Mouse (Mus musculus): ENCODE data around the gene Tex14. TPM values are rescaled to one million over a fixed set of nuclear protein-coding genes. Genes with fewer than 3 reads are reported as not detected.
A peak's percentile ranks its signal among the peaks of the same experiment; 100 is the strongest.
"Not testable (repeated sequence)": the region's sequence is repeated elsewhere in the genome, so short reads cannot be mapped to it uniquely, and the experiment has no call there.

The Tex14 gene
- polyA plus RNA-seq, 1 experiment = 0.55 TPM

GRCm38 (mm10) chr11:87448476-87449199, 43.8 kb downstream of the Tex14 start:
- not testable (repeated sequence) for DNase-seq; H3K4me1 ChIP-seq (replicated peaks; ENCODE audit: control insufficient read depth, insufficient read depth, low read length); H3K36me3 ChIP-seq (ENCODE audit: control insufficient read depth, insufficient read depth, low read length); H3K27me3 ChIP-seq (ENCODE audit: control insufficient read depth, insufficient read depth, low read length); H3K27ac ChIP-seq (ENCODE audit: control insufficient read depth, insufficient read depth, low read length)
- peak overlapping the region; percentile 50 for H3K4me3 ChIP-seq (ENCODE audit: control insufficient read depth, insufficient read depth, low read length)
- 0% methylated on average over 6 of the region's 32 CpGs for WGBS
- TF ChIP-seq POLR2A (IDR thresholded peaks at IDR 0.05; ENCODE audit: control insufficient read depth, extremely low read depth, insufficient read depth, low read length, poor library complexity) = 0 out of 2 replicates have a peak, but pooled peaks have one; percentile 49

- H3K36me3 ChIP-seq (ENCODE audit: control insufficient read depth, insufficient read depth, low read length) = no peaks in the 10 kb centered on the region
- no peak overlapping the region for H3K27ac ChIP-seq (ENCODE audit: control insufficient read depth, insufficient read depth, low read length)
- TF ChIP-seq CTCF (IDR thresholded peaks at IDR 0.05; ENCODE audit: borderline replicate concordance, control insufficient read depth, extremely low read depth, insufficient read depth, low read length, poor library complexity) (no peak), POLR2A (IDR thresholded peaks at IDR 0.05; ENCODE audit: control insufficient read depth, extremely low read depth, insufficient read depth, low read length, poor library complexity) (no peak)
- no peak overlapping the region for H3K4me3 ChIP-seq (ENCODE audit: control insufficient read depth, insufficient read depth, low read length)
- no peaks in the 10 kb centered on the region for H3K27me3 ChIP-seq (ENCODE audit: control insufficient read depth, insufficient read depth, low read length)
- peaks cover 8% of the 10 kb centered on the region for H3K4me1 ChIP-seq (replicated peaks; ENCODE audit: control insufficient read depth, insufficient read depth, low read length)
- DNase-seq = no peak
- WGBS = 4% methylated on average over 3 of the region's 3 CpGs
Observed at GRCm38 (mm10) chr11:87449200-87449547, 44.3 kb downstream of the Tex14 start.

GRCm38 (mm10) chr11:87449847-87450246, 45.0 kb downstream of the Tex14 start:
- H3K27ac ChIP-seq (ENCODE audit: control insufficient read depth, insufficient read depth, low read length); DNase-seq; H3K4me1 ChIP-seq (replicated peaks; ENCODE audit: control insufficient read depth, insufficient read depth, low read length); H3K36me3 ChIP-seq (ENCODE audit: control insufficient read depth, insufficient read depth, low read length); H3K27me3 ChIP-seq (ENCODE audit: control insufficient read depth, insufficient read depth, low read length); H3K4me3 ChIP-seq (ENCODE audit: control insufficient read depth, insufficient read depth, low read length): not testable (repeated sequence)
- WGBS = 36% methylated on average over 5 of the region's 5 CpGs

- 86% methylated on average over 8 of the region's 8 CpGs for WGBS
- not testable (repeated sequence) for DNase-seq; H3K36me3 ChIP-seq (ENCODE audit: control insufficient read depth, insufficient read depth, low read length); H3K27me3 ChIP-seq (ENCODE audit: control insufficient read depth, insufficient read depth, low read length); H3K4me3 ChIP-seq (ENCODE audit: control insufficient read depth, insufficient read depth, low read length); H3K4me1 ChIP-seq (replicated peaks; ENCODE audit: control insufficient read depth, insufficient read depth, low read length); H3K27ac ChIP-seq (ENCODE audit: control insufficient read depth, insufficient read depth, low read length)
Observed at GRCm38 (mm10) chr11:87452779-87453178, 47.9 kb downstream of the Tex14 start.

- H3K4me1 ChIP-seq (replicated peaks; ENCODE audit: control insufficient read depth, insufficient read depth, low read length) = peaks cover 5% of the 10 kb centered on the region
- WGBS = 18% methylated on average over 13 of the region's 13 CpGs
- TF ChIP-seq CTCF (IDR thresholded peaks at IDR 0.05; ENCODE audit: borderline replicate concordance, control insufficient read depth, extremely low read depth, insufficient read depth, low read length, poor library complexity) = no peak
- TF ChIP-seq POLR2A (IDR thresholded peaks at IDR 0.05; ENCODE audit: control insufficient read depth, extremely low read depth, insufficient read depth, low read length, poor library complexity) = no peak
- DNase-seq = no peak
- H3K27me3 ChIP-seq (ENCODE audit: control insufficient read depth, insufficient read depth, low read length) = no peaks in the 10 kb centered on the region
- no peak overlapping the region for H3K27ac ChIP-seq (ENCODE audit: control insufficient read depth, insufficient read depth, low read length)
- no peak overlapping the region for H3K4me3 ChIP-seq (ENCODE audit: control insufficient read depth, insufficient read depth, low read length)
- H3K36me3 ChIP-seq (ENCODE audit: control insufficient read depth, insufficient read depth, low read length) = no peaks in the 10 kb centered on the region
Observed at GRCm38 (mm10) chr11:87453216-87454034, 48.6 kb downstream of the Tex14 start.

GRCm38 (mm10) chr11:87454035-87454690, 49.3 kb downstream of the Tex14 start:
- Histone ChIP-seq H3K36me3 (ENCODE audit: control insufficient read depth, insufficient read depth, low read length) (no peaks in the 10 kb centered on the region), H3K4me3 (ENCODE audit: control insufficient read depth, insufficient read depth, low read length) (no peak overlapping the region), H3K4me1 (replicated peaks; ENCODE audit: control insufficient read depth, insufficient read depth, low read length) (peaks cover 5% of the 10 kb centered on the region), H3K27me3 (ENCODE audit: control insufficient read depth, insufficient read depth, low read length) (no peaks in the 10 kb centered on the region), H3K27ac (ENCODE audit: control insufficient read depth, insufficient read depth, low read length) (no peak overlapping the region)
- DNase-seq = no peak
- TF ChIP-seq CTCF (IDR thresholded peaks at IDR 0.05; ENCODE audit: borderline replicate concordance, control insufficient read depth, extremely low read depth, insufficient read depth, low read length, poor library complexity) (no peak), POLR2A (IDR thresholded peaks at IDR 0.05; ENCODE audit: control insufficient read depth, extremely low read depth, insufficient read depth, low read length, poor library complexity) (no peak)
- 88% methylated on average over 2 of the region's 2 CpGs for WGBS

Measured in thymus, adult 2 months (tissue).